Mouse (Mus musculus) megakaryocyte-erythroid progenitor cell, adult 5 weeks (primary cell): Measurements from ENCODE around the gene Olfr323. TPM values are rescaled to one million over a fixed set of nuclear protein-coding genes. Genes with fewer than 3 reads are reported as not detected.

Experiments used
- polyA plus RNA-seq: library from polyadenylated mRNA; stranded (reverse); fragments of >175 nt; gene quantifications from 2 replicates; pipeline ENCODE4 v1.2.3, GENCODE M21; 2012

Olfr323 gene
- not detected in 2 replicates for polyA plus RNA-seq

GRCm38 (mm10) chr11:58630401-58630800, at the start of gene Olfr323:
Gene Olfr323, minus strand, starts transcription at chr11:58630501.

GRCm38 (mm10) chr11:58658596-58658995, 28.3 kb upstream of the Olfr323 start, which contains the start of gene Olfr322:
Gene Olfr322, plus strand, starts transcription at chr11:58658782.

GRCm38 (mm10) chr11:58640272-58640867, 10.1 kb upstream of the Olfr323 start, which contains the start of gene Trim58:
Gene Trim58, plus strand, starts transcription at chr11:58640465.

GRCm38 (mm10) chr11:58615975-58616374, 14.3 kb downstream of the Olfr323 start, which contains the start of gene 2210407C18Rik:
Gene 2210407C18Rik, minus strand, starts transcription at chr11:58616075.

GRCm38 (mm10) chr11:58594814-58595213, 35.5 kb downstream of the Olfr323 start, which contains the start of gene Olfr324:
Gene Olfr324, plus strand, starts transcription at chr11:58595114.

GRCm38 (mm10) chr11:58577430-58577829, 52.9 kb downstream of the Olfr323 start, which contains the start of gene Olfr325:
Gene Olfr325, plus strand, starts transcription at chr11:58577730.

Other genes starting within 250 kb of the Olfr323 start
- gene 1810065E05Rik, start 209.4 kb downstream of the Olfr323 start, polyA plus RNA-seq = not detected in 2 replicates
- not detected in 2 replicates for gene Gm12253, start 197.9 kb downstream of the Olfr323 start, polyA plus RNA-seq
- gene Lypd9, start 177.6 kb downstream of the Olfr323 start, polyA plus RNA-seq = not detected in 2 replicates
- gene Olfr30, start 168.2 kb downstream of the Olfr323 start, polyA plus RNA-seq = not detected in 2 replicates
- not detected in 2 replicates for gene Olfr332, start 137.9 kb downstream of the Olfr323 start, polyA plus RNA-seq
- gene Olfr331, start 127.9 kb downstream of the Olfr323 start, polyA plus RNA-seq = not detected in 2 replicates
- gene Olfr330, start 95.7 kb downstream of the Olfr323 start, polyA plus RNA-seq = not detected in 2 replicates
- gene Olfr329-ps, start 84.1 kb downstream of the Olfr323 start, polyA plus RNA-seq = not detected in 2 replicates
- not detected in 2 replicates for gene Olfr328, start 74.9 kb downstream of the Olfr323 start, polyA plus RNA-seq
- gene Olfr224, start 59.9 kb downstream of the Olfr323 start, polyA plus RNA-seq = not detected in 2 replicates
- not detected in 2 replicates for gene Olfr325, start 52.8 kb downstream of the Olfr323 start, polyA plus RNA-seq
- gene Olfr324, start 35.4 kb downstream of the Olfr323 start, polyA plus RNA-seq = not detected in 2 replicates
- not detected in 2 replicates for gene 2210407C18Rik, start 14.4 kb downstream of the Olfr323 start, polyA plus RNA-seq
- 5.2 and 7.9 TPM in 2 replicates for gene Trim58, start 10.0 kb upstream of the Olfr323 start, polyA plus RNA-seq
- gene Olfr322, start 28.3 kb upstream of the Olfr323 start, polyA plus RNA-seq = 0.14 TPM in 1 of 2 replicates, not detected in the other
- gene Olfr320, start 50.6 kb upstream of the Olfr323 start, polyA plus RNA-seq = not detected in 2 replicates
- not detected in 2 replicates for gene Olfr319, start 68.7 kb upstream of the Olfr323 start, polyA plus RNA-seq
- 0.05 and 0.06 TPM in 2 replicates for gene Olfr318, start 93.5 kb upstream of the Olfr323 start, polyA plus RNA-seq
- not detected in 2 replicates for gene Olfr317, start 108.7 kb upstream of the Olfr323 start, polyA plus RNA-seq
- gene Olfr316, start 122.2 kb upstream of the Olfr323 start, polyA plus RNA-seq = not detected in 2 replicates
- not detected in 2 replicates for gene Olfr315, start 142.7 kb upstream of the Olfr323 start, polyA plus RNA-seq
- gene Olfr314, start 152.5 kb upstream of the Olfr323 start, polyA plus RNA-seq = not detected in 2 replicates
- not detected in 2 replicates for gene Fam183b, start 171.5 kb upstream of the Olfr323 start, polyA plus RNA-seq
- gene Olfr313, start 184.5 kb upstream of the Olfr323 start, polyA plus RNA-seq = not detected in 2 replicates
- gene Olfr312, start 198.7 kb upstream of the Olfr323 start, polyA plus RNA-seq = 0.12 TPM in 1 of 2 replicates, not detected in the other
- gene Olfr311, start 208.8 kb upstream of the Olfr323 start, polyA plus RNA-seq = not detected in 2 replicates
- gene Gm12258, start 216.7 kb upstream of the Olfr323 start, polyA plus RNA-seq = 0.03 TPM in 1 of 2 replicates, not detected in the other
- 0.07 and 0.31 TPM in 2 replicates for gene 2810021J22Rik, start 236.7 kb upstream of the Olfr323 start, polyA plus RNA-seq